Mouse (Mus musculus) kidney, embryonic 15.5 days (tissue): ENCODE data around the gene Nr1i3. TPM values are rescaled to one million over a fixed set of nuclear protein-coding genes. Genes with fewer than 3 reads are reported as not detected.
A peak's percentile ranks its signal among the peaks of the same experiment; 100 is the strongest.

ENCODE experiments used
- ATAC-seq: fragments of 200-750 bp; cut with Nextera tagmentation; replicated peaks from 2 replicates; pipeline ENCODE4 v1.8.0; 2017; ENCODE audit warnings: moderate TSS enrichment; ENCODE audit not compliant: low FRiP score
- H3K27ac ChIP-seq: fragments of 300-500 bp; sonication (generic); 2 replicates; pipeline ENCODE4 v1.5.1; 2015; ENCODE audit warnings: mild to moderate bottlenecking, inconsistent platforms
- H3K27me3 ChIP-seq: fragments of 300-500 bp; sonication (generic); 2 replicates; pipeline ENCODE4 v1.6.1; 2015; ENCODE audit warnings: inconsistent platforms
- H3K36me3 ChIP-seq: fragments of 300-500 bp; sonication (generic); 2 replicates; pipeline ENCODE4 v1.6.1; 2015; ENCODE audit warnings: inconsistent platforms
- H3K4me1 ChIP-seq: fragments of 300-500 bp; sonication (generic); 2 replicates; pipeline ENCODE4 v1.6.1; 2015; ENCODE audit warnings: inconsistent platforms
- H3K4me2 ChIP-seq: fragments of 300-500 bp; sonication (generic); 2 replicates; pipeline ENCODE4 v1.6.1; 2015; ENCODE audit warnings: moderate library complexity, mild to moderate bottlenecking, inconsistent platforms
- H3K4me3 ChIP-seq: fragments of 300-500 bp; sonication (generic); replicated peaks from 2 replicates; pipeline ENCODE4 v1.5.1; 2015; ENCODE audit warnings: mild to moderate bottlenecking, inconsistent platforms
- H3K9ac ChIP-seq: fragments of 300-500 bp; sonication (generic); 2 replicates; pipeline ENCODE4 v1.6.1; 2015; ENCODE audit warnings: mild to moderate bottlenecking, inconsistent platforms
- H3K9me3 ChIP-seq: fragments of 300-500 bp; sonication (generic); replicated peaks from 2 replicates; pipeline ENCODE4 v1.6.1; 2016; ENCODE audit warnings: inconsistent platforms
- WGBS: fragments of 180-500 bp; shearing (Covaris S2); methylation state at CpG from one replicate; pipeline ENCODE4 v1.1.7; 2015; ENCODE audit warnings: mixed read lengths; 5-methylcytosine and 5-hydroxymethylcytosine counted together
- polyA plus RNA-seq: library from polyadenylated mRNA; unstranded; fragments of >200 nt; fragmentation: Nextera tagmentation; extraction: Ambion mirVana; gene quantifications from 2 replicates; pipeline ENCODE4 v1.2.1, GENCODE M21; 2015

Nr1i3 gene
- polyA plus RNA-seq, 1 experiment from 2014 or later, result 0.26 TPM

DNA sequence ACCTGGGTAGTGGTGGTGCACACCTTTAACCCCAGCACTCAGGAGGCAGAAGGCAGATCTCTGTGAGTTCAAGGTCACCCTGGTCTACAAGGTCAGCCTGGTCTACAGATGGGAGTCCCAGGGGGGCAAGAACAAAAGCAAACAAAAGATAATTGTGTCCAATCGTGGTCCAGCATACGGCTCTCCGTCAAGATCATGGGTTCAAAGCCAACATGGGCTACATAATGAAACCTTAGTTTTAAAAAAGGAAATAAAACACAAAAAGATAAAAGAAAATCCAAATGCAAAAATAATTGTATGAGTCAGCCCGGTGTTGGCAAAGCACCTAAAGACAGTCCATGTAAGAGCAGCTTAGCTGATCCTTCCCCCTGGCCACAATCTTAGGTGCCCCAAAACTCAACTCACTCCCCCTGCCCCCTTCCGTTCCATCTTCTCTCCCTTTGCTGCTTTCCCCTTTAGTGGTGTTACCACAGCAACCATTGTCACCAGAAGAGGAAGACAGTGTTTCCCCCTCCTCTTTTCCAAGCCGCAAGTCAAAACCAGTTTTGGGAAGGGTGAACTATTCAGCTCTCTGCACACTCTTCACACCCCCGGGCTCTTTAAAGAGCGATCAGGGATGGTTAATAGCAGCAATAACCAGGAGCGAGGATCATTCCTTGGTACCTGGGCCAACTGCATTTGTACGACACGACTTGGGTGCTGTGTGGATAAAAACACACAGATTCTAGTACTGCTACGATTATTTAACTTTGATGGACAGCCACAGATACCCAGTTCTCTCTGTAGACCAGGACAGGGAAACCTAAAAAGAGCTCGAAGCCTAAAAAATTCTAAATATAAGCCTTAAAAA, 25.7 kb upstream of the Nr1i3 start:
- Histone ChIP-seq H3K4me3 (no peak overlapping the region), H3K4me2 (no peak overlapping the region), H3K9me3 (no peaks in the 10 kb centered on the region), H3K4me1 (peaks cover 17% of the 10 kb centered on the region), H3K36me3 (no peaks in the 10 kb centered on the region), H3K27me3 (peaks cover 25% of the 10 kb centered on the region), H3K9ac (no peak overlapping the region), H3K27ac (no peak overlapping the region)
- WGBS, result 60% methylated on average over 13 of the region's 13 CpGs
- ATAC-seq, result no peak

- Histone ChIP-seq H3K4me3 (no peak overlapping the region), H3K9me3 (no peaks in the 10 kb centered on the region), H3K4me2 (0 out of 2 replicates have a peak overlapping the region, but pooled peaks have one; percentile 31), H3K27me3 (peaks cover 35% of the 10 kb centered on the region), H3K36me3 (no peaks in the 10 kb centered on the region), H3K9ac (no peak overlapping the region), H3K4me1 (peaks cover 26% of the 10 kb centered on the region), H3K27ac (0 out of 2 replicates have a peak overlapping the region, but pooled peaks have one; percentile 7)
- no peak for ATAC-seq
- WGBS, result 41% methylated on average over 8 of the region's 8 CpGs
Observed at GRCm38 (mm10) chr1:171189046-171189445, 24.7 kb upstream of the Nr1i3 start.

- H3K9me3 ChIP-seq, result no peaks in the 10 kb centered on the region
- H3K4me3 ChIP-seq, result no peak overlapping the region
- H3K4me1 ChIP-seq, result peaks cover 28% of the 10 kb centered on the region
- H3K9ac ChIP-seq, result no peak overlapping the region
- 0 out of 2 replicates have a peak overlapping the region, but pooled peaks have one; percentile 7 for H3K27ac ChIP-seq
- H3K36me3 ChIP-seq, result no peaks in the 10 kb centered on the region
- H3K27me3 ChIP-seq, result peaks cover 40% of the 10 kb centered on the region
- WGBS, result 47% methylated on average over 14 of the region's 14 CpGs
- H3K4me2 ChIP-seq, result no peak overlapping the region
- ATAC-seq, result no peak
Observed at GRCm38 (mm10) chr1:171189476-171190114, 24.2 kb upstream of the Nr1i3 start.

DNA sequence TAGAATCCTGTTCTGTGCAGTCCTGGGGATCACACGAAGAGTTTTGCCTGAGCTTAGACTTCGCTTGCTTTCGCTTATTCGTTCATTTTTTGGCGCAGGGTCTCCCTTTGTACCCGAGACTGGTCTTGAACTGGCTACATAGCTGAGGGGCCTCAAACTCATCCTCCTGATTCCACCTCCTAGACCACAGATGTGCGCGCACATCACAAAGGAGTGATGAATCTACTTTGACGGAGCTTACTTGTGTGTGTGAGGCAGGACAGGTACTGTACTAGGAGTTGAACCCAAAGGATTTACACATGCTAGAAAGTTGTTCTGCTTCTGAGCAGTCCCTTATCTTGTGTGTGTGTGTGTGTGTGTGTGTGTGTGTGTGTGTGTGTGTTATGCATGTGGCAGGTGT, 22.9 kb upstream of the Nr1i3 start:
- Histone ChIP-seq H3K27me3 (peaks cover 53% of the 10 kb centered on the region), H3K4me3 (no peak overlapping the region), H3K9ac (no peak overlapping the region), H3K4me1 (peaks cover 36% of the 10 kb centered on the region), H3K4me2 (no peak overlapping the region), H3K36me3 (no peaks in the 10 kb centered on the region), H3K27ac (no peak overlapping the region), H3K9me3 (no peaks in the 10 kb centered on the region)
- no peak for ATAC-seq
- 96% methylated on average over 9 of the region's 9 CpGs for WGBS

DNA sequence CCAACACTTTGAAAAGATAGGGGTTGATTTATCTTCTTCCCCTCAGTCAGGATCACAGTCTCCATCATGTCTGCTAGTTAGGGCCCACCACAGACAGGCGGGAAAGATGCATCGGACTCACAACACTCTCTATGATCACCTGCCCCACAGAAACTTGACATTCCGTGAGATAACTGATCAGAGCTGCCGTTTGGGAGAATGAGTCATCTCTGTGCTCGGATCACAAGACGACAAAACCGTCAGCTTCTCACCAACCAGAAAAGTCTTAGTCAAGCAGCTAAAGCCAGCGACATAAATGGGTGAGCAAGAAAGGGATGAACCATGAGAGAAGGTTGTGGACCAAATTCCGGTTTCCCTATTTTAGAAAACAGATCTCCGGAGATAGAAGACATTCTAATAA, 21.5 kb upstream of the Nr1i3 start:
- H3K27me3 ChIP-seq, result peaks cover 67% of the 10 kb centered on the region
- no peaks in the 10 kb centered on the region for H3K9me3 ChIP-seq
- no peak overlapping the region for H3K9ac ChIP-seq
- peaks cover 42% of the 10 kb centered on the region for H3K4me1 ChIP-seq
- H3K27ac ChIP-seq, result no peak overlapping the region
- H3K4me3 ChIP-seq, result no peak overlapping the region
- no peak for ATAC-seq
- 41% methylated on average over 10 of the region's 10 CpGs for WGBS
- no peak overlapping the region for H3K4me2 ChIP-seq
- H3K36me3 ChIP-seq, result no peaks in the 10 kb centered on the region

- no peaks in the 10 kb centered on the region for H3K9me3 ChIP-seq
- peak overlapping the region; percentile 41 for H3K9ac ChIP-seq
- peak overlapping the region; percentile 60 for H3K4me2 ChIP-seq
- WGBS, result 5% methylated on average over 18 of the region's 18 CpGs
- peaks cover 42% of the 10 kb centered on the region for H3K4me1 ChIP-seq
- peak; percentile 65 for ATAC-seq
- H3K4me3 ChIP-seq, result peak overlapping the region; percentile 31
- no peaks in the 10 kb centered on the region for H3K36me3 ChIP-seq
- peaks cover 76% of the 10 kb centered on the region for H3K27me3 ChIP-seq
- no peak overlapping the region for H3K27ac ChIP-seq
Observed at GRCm38 (mm10) chr1:171193093-171193840, 20.5 kb upstream of the Nr1i3 start.

- peaks cover 38% of the 10 kb centered on the region for H3K4me1 ChIP-seq
- 28% methylated on average over 11 of the region's 11 CpGs for WGBS
- peak overlapping the region; percentile 60 for H3K4me2 ChIP-seq
- no peaks in the 10 kb centered on the region for H3K9me3 ChIP-seq
- H3K36me3 ChIP-seq, result no peaks in the 10 kb centered on the region
- no peak for ATAC-seq
- no peak overlapping the region for H3K27ac ChIP-seq
- peaks cover 79% of the 10 kb centered on the region for H3K27me3 ChIP-seq
- no peak overlapping the region for H3K9ac ChIP-seq
- H3K4me3 ChIP-seq, result no peak overlapping the region
Observed at GRCm38 (mm10) chr1:171193911-171194830, 19.6 kb upstream of the Nr1i3 start.

DNA sequence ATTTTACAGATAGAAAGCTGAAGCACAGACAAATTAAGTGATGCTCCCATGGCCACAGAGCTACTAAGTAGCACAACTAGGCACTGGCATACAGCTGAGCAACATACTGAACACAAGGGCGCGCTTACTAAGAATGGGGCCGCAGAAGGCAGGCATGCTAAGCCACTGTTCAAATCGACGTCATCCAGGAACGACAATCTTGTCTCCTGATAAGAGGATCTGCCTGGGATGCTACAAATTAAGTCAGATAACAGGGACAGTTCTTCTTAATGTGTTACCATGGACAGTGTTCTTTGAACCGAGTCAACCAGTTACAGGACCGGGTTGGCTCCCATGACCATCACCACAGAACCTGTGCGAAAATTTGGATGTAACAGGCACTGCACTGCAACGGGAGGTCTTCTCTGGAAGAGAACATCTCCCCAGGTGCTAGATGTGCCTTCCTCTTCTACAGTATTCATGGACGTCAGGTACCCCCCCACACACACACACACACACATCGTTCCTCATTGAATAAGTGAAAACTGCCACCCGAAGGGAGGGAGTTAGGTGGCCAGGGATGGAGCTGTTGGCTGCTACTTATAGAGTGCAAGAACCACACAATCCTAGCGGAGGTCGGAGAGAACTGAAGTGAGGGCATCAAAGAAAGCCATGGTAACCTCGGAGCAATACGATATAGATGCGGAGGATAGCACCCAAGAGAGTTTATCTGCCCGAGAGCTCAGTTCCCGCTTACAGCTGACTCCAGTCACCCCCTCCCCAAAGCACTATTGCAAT, 18.5 kb upstream of the Nr1i3 start:
- no peaks in the 10 kb centered on the region for H3K9me3 ChIP-seq
- H3K27ac ChIP-seq, result no peak overlapping the region
- peak overlapping the region; percentile 53 for H3K4me3 ChIP-seq
- H3K9ac ChIP-seq, result 0 out of 2 replicates have a peak overlapping the region, but pooled peaks have one; percentile 42
- 9% methylated on average over 20 of the region's 20 CpGs for whole genome bisulfite sequencing
- H3K27me3 ChIP-seq, result peaks cover 79% of the 10 kb centered on the region
- H3K4me2 ChIP-seq, result peak overlapping the region; percentile 96
- ATAC-seq, result no peak
- H3K36me3 ChIP-seq, result no peaks in the 10 kb centered on the region
- H3K4me1 ChIP-seq, result peaks cover 30% of the 10 kb centered on the region

DNA sequence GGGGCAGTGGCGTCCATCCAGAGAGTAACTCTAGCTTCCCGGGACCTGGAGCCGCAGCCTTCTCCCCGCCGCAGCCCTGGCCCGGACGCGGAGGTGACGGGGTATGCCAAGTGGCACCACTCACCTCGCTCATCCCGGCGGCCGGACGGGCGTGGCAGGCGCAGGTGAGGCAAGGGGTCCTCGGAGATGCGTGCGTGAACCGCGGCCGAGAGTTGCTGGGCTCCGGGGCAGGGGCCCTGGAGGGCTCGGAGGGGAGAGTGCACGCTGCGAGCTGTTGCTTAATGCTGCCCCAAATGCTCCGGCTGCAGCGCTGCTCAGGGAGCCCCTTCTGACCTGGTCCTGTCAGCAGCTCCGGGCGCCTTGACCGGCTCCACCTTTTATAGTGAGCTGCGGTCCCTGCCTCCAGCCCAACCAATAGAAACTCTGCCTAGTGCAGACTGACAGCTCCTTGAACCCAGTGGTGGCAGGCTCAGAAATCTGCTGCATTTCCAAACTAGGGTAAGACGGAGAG, 17.8 kb upstream of the Nr1i3 start, which contains the start of gene Pcp4l1:
Gene Pcp4l1 (minus strand): TSS at position 382 of the 511 bp plus-strand sequence.
- H3K36me3 ChIP-seq, result no peaks in the 10 kb centered on the region
- H3K9me3 ChIP-seq, result no peaks in the 10 kb centered on the region
- H3K4me2 ChIP-seq, result peak within 1 kb of the TSS; percentile 96
- H3K9ac ChIP-seq, result peak within 1 kb of the TSS; percentile 42
- peak within 1 kb of the TSS; percentile 53 for H3K4me3 ChIP-seq
- WGBS, result 0% methylated on average over 33 of the region's 33 CpGs
- ATAC-seq, result peak; percentile 84
- peaks cover 74% of the 10 kb centered on the region for H3K27me3 ChIP-seq
- H3K27ac ChIP-seq, result no peak within 1 kb of the TSS
- peaks cover 30% of the 10 kb centered on the region for H3K4me1 ChIP-seq

- 42% methylated on average over 1 of the region's 1 CpGs for WGBS
- Histone ChIP-seq H3K36me3 (no peaks in the 10 kb centered on the region), H3K4me1 (peaks cover 14% of the 10 kb centered on the region), H3K27ac (no peak overlapping the region), H3K4me3 (no peak overlapping the region), H3K9ac (no peak overlapping the region), H3K27me3 (peaks cover 39% of the 10 kb centered on the region), H3K4me2 (no peak overlapping the region), H3K9me3 (no peaks in the 10 kb centered on the region)
- ATAC-seq, result no peak
Observed at GRCm38 (mm10) chr1:171199532-171199931, 14.2 kb upstream of the Nr1i3 start.
